Mouse (Mus musculus) CH12.LX (cell line): ENCODE data around the gene Ctdspl. TPM values are rescaled to one million over a fixed set of nuclear protein-coding genes. Genes with fewer than 3 reads are reported as not detected.

ENCODE experiments used
- DNase-seq: peaks from one replicate; pipeline ENCODE4 v3.0.0-alpha.2; 2013; ENCODE audit errors: extremely low read depth
- H3K27ac ChIP-seq: 2 replicates; pipeline ENCODE4 v1.5.1; 2012; ENCODE audit warnings: low read depth, mild to moderate bottlenecking, control low read depth, moderate library complexity; ENCODE audit not compliant: insufficient read depth
- H3K27me3 ChIP-seq: replicated peaks from 2 replicates; pipeline ENCODE3; 2012; ENCODE audit warnings: inconsistent platforms
- H3K36me3 ChIP-seq, 2 experiments: replicated peaks in 1 of 2; 2 replicates each; pipeline versions ENCODE3 to v1.6.1; 2012; ENCODE audit warnings: inconsistent platforms in 1 of 2, low read length in 1 of 2, mild to moderate bottlenecking in 1 of 2, mixed read lengths in 1 of 2, moderate library complexity in 1 of 2; ENCODE audit not compliant: control insufficient read depth in 1 of 2, insufficient read depth in 1 of 2
- H3K4me1 ChIP-seq, 2 experiments: 2 replicates each; pipeline ENCODE4 v1.6.1; 2012; ENCODE audit warnings: inconsistent platforms in 1 of 2, moderate library complexity in 1 of 2; ENCODE audit not compliant: insufficient read depth in 2 of 2, control insufficient read depth in 1 of 2
- H3K4me2 ChIP-seq: 2 replicates; pipeline ENCODE4 v1.6.1; 2012; ENCODE audit warnings: low read depth, mild to moderate bottlenecking, control low read depth; ENCODE audit not compliant: poor library complexity, insufficient read depth, severe bottlenecking
- H3K4me3 ChIP-seq, 3 experiments: fragments of 150-350 bp in 1 of 3; sonication (generic) in 1 of 3; replicated peaks in 1 of 3; 2 replicates each; pipeline versions ENCODE3 to v1.5.1; 2011 to 2012; ENCODE audit warnings: low read depth in 2 of 3, low read length in 2 of 3, mild to moderate bottlenecking in 2 of 3, moderate library complexity in 2 of 3, control low read depth in 1 of 3, improper control_type of control experiment in 1 of 3, inconsistent platforms in 1 of 3, mixed read lengths in 1 of 3; ENCODE audit not compliant: poor library complexity in 1 of 3
- H3K79me2 ChIP-seq: replicated peaks from 2 replicates; pipeline ENCODE4 v1.6.1; 2012; ENCODE audit warnings: mild to moderate bottlenecking, moderate library complexity; ENCODE audit not compliant: control insufficient read depth, poor library complexity, insufficient read depth, severe bottlenecking; ENCODE audit errors: extremely low read depth
- H3K9ac ChIP-seq: 2 replicates; pipeline ENCODE4 v1.6.1; 2012; ENCODE audit warnings: low read depth, mild to moderate bottlenecking, control low read depth, moderate library complexity; ENCODE audit not compliant: insufficient read depth
- H3K9me3 ChIP-seq: replicated peaks from 2 replicates; pipeline ENCODE3; 2012; ENCODE audit warnings: low read length, inconsistent platforms, mixed read lengths
- BHLHE40 ChIP-seq: IDR thresholded peaks from 2 replicates; pipeline ENCODE4 v1.6.1; 2011; ENCODE audit warnings: mild to moderate bottlenecking, low read depth, low read length, improper control_type of control experiment
- CHD1 ChIP-seq: IDR thresholded peaks from 2 replicates; pipeline ENCODE4 v1.6.1; 2012; ENCODE audit warnings: low read depth, low read length, improper control_type of control experiment, inconsistent platforms
- CHD2 ChIP-seq: IDR thresholded peaks from 2 replicates; pipeline ENCODE4 v1.6.1; 2011; ENCODE audit warnings: low read length, improper control_type of control experiment
- CTCF ChIP-seq, 2 experiments: IDR thresholded peaks in 1 of 2; conservative IDR thresholded peaks in 1 of 2; 2 replicates each; pipeline ENCODE4 v1.5.1; 2011 to 2012; ENCODE audit warnings: low read depth in 2 of 2, low read length in 2 of 2, improper control_type of control experiment in 1 of 2, inconsistent platforms in 1 of 2, mild to moderate bottlenecking in 1 of 2, moderate library complexity in 1 of 2
- ELF1 ChIP-seq: IDR thresholded peaks from 2 replicates; pipeline ENCODE4 v1.6.1; 2014; ENCODE audit warnings: low read depth, mild to moderate bottlenecking, inconsistent platforms, low read length, improper control_type of control experiment
- GABPA ChIP-seq: IDR thresholded peaks from 2 replicates; pipeline ENCODE4 v1.6.1; 2012; ENCODE audit warnings: low read depth, low read length, improper control_type of control experiment, inconsistent platforms; ENCODE audit not compliant: insufficient replicate concordance
- IRF4 ChIP-seq: IDR thresholded peaks from 2 replicates; pipeline ENCODE4 v1.6.1; 2014; ENCODE audit warnings: low read depth, mild to moderate bottlenecking, inconsistent platforms, low read length, improper control_type of control experiment
- JUN ChIP-seq: IDR thresholded peaks from 2 replicates; pipeline ENCODE4 v1.6.1; 2011; ENCODE audit warnings: low read depth, mild to moderate bottlenecking, low read length, improper control_type of control experiment, moderate library complexity; ENCODE audit not compliant: insufficient read depth
- JUND ChIP-seq: conservative IDR thresholded peaks from 2 replicates; pipeline ENCODE4 v1.6.1; 2011; ENCODE audit warnings: low read depth, low read length, improper control_type of control experiment
- KAT2A ChIP-seq: IDR thresholded peaks from 2 replicates; pipeline ENCODE4 v1.6.1; 2012; ENCODE audit warnings: low read length, improper control_type of control experiment, inconsistent platforms; ENCODE audit not compliant: insufficient replicate concordance
- MAFK ChIP-seq: IDR thresholded peaks from 2 replicates; pipeline ENCODE4 v1.6.1; 2011; ENCODE audit warnings: low read length, improper control_type of control experiment; ENCODE audit not compliant: insufficient replicate concordance
- MAZ ChIP-seq: IDR thresholded peaks from 2 replicates; pipeline ENCODE4 v1.6.1; 2012; ENCODE audit warnings: low read depth, mild to moderate bottlenecking, inconsistent platforms, low read length, improper control_type of control experiment, moderate library complexity
- MXI1 ChIP-seq: IDR thresholded peaks from 2 replicates; pipeline ENCODE4 v1.6.1; 2011; ENCODE audit warnings: mild to moderate bottlenecking, low read depth, low read length, improper control_type of control experiment
- NELFE ChIP-seq: IDR thresholded peaks from 2 replicates; pipeline ENCODE4 v1.6.1; 2011; ENCODE audit warnings: low read depth, low read length, improper control_type of control experiment
- PAX5 ChIP-seq: IDR thresholded peaks from 2 replicates; pipeline ENCODE4 v1.6.1; 2012; ENCODE audit warnings: low read length, inconsistent platforms, mixed read lengths
- POLR2AphosphoS2 ChIP-seq: IDR thresholded peaks from 2 replicates; pipeline ENCODE4 v1.6.1; 2011; ENCODE audit warnings: low read depth, low read length, improper control_type of control experiment
- RCOR1 ChIP-seq: conservative IDR thresholded peaks from 2 replicates; pipeline ENCODE4 v1.6.1; 2012; ENCODE audit warnings: low read depth, mild to moderate bottlenecking, inconsistent platforms, low read length, improper control_type of control experiment
- SIN3A ChIP-seq: IDR thresholded peaks from 2 replicates; pipeline ENCODE4 v1.6.1; 2012; ENCODE audit warnings: low read length, improper control_type of control experiment, inconsistent platforms
- SMC3 ChIP-seq: IDR thresholded peaks from 2 replicates; pipeline ENCODE4 v1.6.1; 2011; ENCODE audit warnings: low read depth, low read length, improper control_type of control experiment
- TBP ChIP-seq: conservative IDR thresholded peaks from 2 replicates; pipeline ENCODE4 v1.6.1; 2011; ENCODE audit warnings: low read depth, low read length, improper control_type of control experiment
- TCF12 ChIP-seq: IDR thresholded peaks from 2 replicates; pipeline ENCODE4 v1.6.1; 2014; ENCODE audit warnings: low read depth, mild to moderate bottlenecking, inconsistent platforms, low read length, improper control_type of control experiment
- USF1 ChIP-seq: IDR thresholded peaks from 2 replicates; pipeline ENCODE4 v1.6.1; 2014; ENCODE audit warnings: low read depth, mild to moderate bottlenecking, inconsistent platforms, low read length, improper control_type of control experiment
- USF2 ChIP-seq: conservative IDR thresholded peaks from 2 replicates; pipeline ENCODE4 v1.6.1; 2011; ENCODE audit warnings: low read depth, low read length, improper control_type of control experiment
- ZC3H11A ChIP-seq: IDR thresholded peaks from 2 replicates; pipeline ENCODE4 v1.6.1; 2012; ENCODE audit warnings: low read depth, mild to moderate bottlenecking, inconsistent platforms, low read length, improper control_type of control experiment
- ZMIZ1 ChIP-seq: IDR thresholded peaks from 2 replicates; pipeline ENCODE4 v1.6.1; 2012; ENCODE audit warnings: low read depth, mild to moderate bottlenecking, inconsistent platforms, low read length, improper control_type of control experiment
- dilution Hi-C: fragments of 300-500 bp; cut with MboI; formaldehyde crosslinking; loops from 2 replicates; pipeline ENCODE4 v1.14.3; 2020; ENCODE audit warnings: low sequenced_read_pairs; ENCODE audit not compliant: extremely low pct_unique_long_range_greater_than_20kb, extremely low pct_ligation_motif_present
- in situ Hi-C: fragments of 300-500 bp; cut with MboI; formaldehyde crosslinking; loops from 3 replicates; pipeline ENCODE4 v1.14.3; 2019; ENCODE audit warnings: low sequenced_read_pairs, low pct_ligation_motif_present, low pct_unique_long_range_greater_than_20kb, mixed read lengths
- polyA plus RNA-seq: library from polyadenylated mRNA; unstranded; fragments of >175 nt; gene quantifications from 2 replicates; pipeline ENCODE4 v1.2.1, GENCODE M21; 2012; ENCODE audit warnings: low read depth; ENCODE audit not compliant: insufficient read length
- total RNA-seq, 2 experiments: library from RNA; depleted of rRNA; stranded (reverse); fragments of 300-350 nt in 1 of 2; fragments of >200 nt in 1 of 2; gene quantifications; 2 replicates each; pipeline ENCODE4 v1.2.3; 2012 to 2014

Ctdspl gene
- total and polyA plus RNA-seq, 3 experiments = not detected

- Histone ChIP-seq H3K36me3 (no peaks in the 10 kb centered on the region), H3K27ac (no peak overlapping the region), H3K9me3 (no peaks in the 10 kb centered on the region), H3K4me2 (no peak overlapping the region), H3K4me1 (no peaks in the 10 kb centered on the region; a peak in 1 of 4 replicates), H3K27me3 (peaks cover 80% of the 10 kb centered on the region), H3K4me3 (no peak overlapping the region), H3K9ac (no peak overlapping the region), H3K79me2 (no peaks in the 10 kb centered on the region)
- in situ Hi-C loops (no loop called here), dilution Hi-C loops (no loop called here)
- no peak for TF ChIP-seq TCF12
- no peak for TF ChIP-seq SIN3A
- no peak for TF ChIP-seq SMC3
- no peak for TF ChIP-seq MAFK
- TF ChIP-seq CHD1 = no peak
- TF ChIP-seq USF2 = no peak
- no peak for TF ChIP-seq ZC3H11A
- no peak for TF ChIP-seq ELF1
- TF ChIP-seq MXI1 = no peak
- TF ChIP-seq KAT2A = no peak
- no peak for TF ChIP-seq PAX5
- no peak for TF ChIP-seq ZMIZ1
- no peak for TF ChIP-seq POLR2AphosphoS2
- TF ChIP-seq GABPA = no peak
- no peak for DNase-seq
Observed at GRCm38 (mm10) chr9:118986286-118986685, 60.0 kb downstream of the Ctdspl start.

- Histone ChIP-seq H3K27ac (no peak overlapping the region), H3K9me3 (no peaks in the 10 kb centered on the region), H3K4me1 (no peaks in the 10 kb centered on the region; a peak in 1 of 4 replicates), H3K27me3 (peaks cover 76% of the 10 kb centered on the region), H3K4me2 (no peak overlapping the region), H3K4me3 (no peak overlapping the region), H3K36me3 (no peaks in the 10 kb centered on the region), H3K9ac (no peak overlapping the region), H3K79me2 (no peaks in the 10 kb centered on the region)
- no peak for DNase-seq
- dilution Hi-C loops = no loop called here
- in situ Hi-C loops = no loop called here
- TF ChIP-seq JUN (no peak), MAFK (no peak), CHD1 (no peak), NELFE (no peak), TBP (no peak), GABPA (no peak), MAZ (no peak), IRF4 (no peak), KAT2A (no peak), RCOR1 (no peak), TCF12 (no peak), JUND (no peak), USF1 (no peak), BHLHE40 (no peak), CHD2 (no peak), SIN3A (no peak), USF2 (no peak), CTCF (conservative IDR thresholded peaks at IDR 0.05 in 1 of 2, IDR thresholded peaks at IDR 0.05 in 1 of 2; ENCODE audit: low read depth in 2 of 2, low read length in 2 of 2) (no peak)
Observed at GRCm38 (mm10) chr9:118988787-118989580, 62.7 kb downstream of the Ctdspl start.
